Mouse (Mus musculus): ENCODE results near the gene Poln. TPM values are rescaled to one million over a fixed set of nuclear protein-coding genes. Genes with fewer than 3 reads are reported as not detected.

The Poln gene
- total and polyA plus RNA-seq, 3 experiments, result 4.3 to 7.0 (median 7.0) TPM

GRCm38 (mm10) chr5:34186961-34187391 is 17.7 kb upstream of the Poln start:
- H3K4me1 ChIP-seq (ENCODE audit: control insufficient read depth, insufficient read depth, low read length), result peaks cover 45% of the 10 kb centered on the region
- intact Hi-C loops (cut with DNase I), result loop anchor here (10.0 kb wide), 1 partner anchor 532 kb away; the partner anchor contains the start of genes Slbp, Tacc3 and Tmem129
- 1% methylated on average over 46 of the region's 46 CpGs for WGBS
- H3K79me2 ChIP-seq (replicated peaks; ENCODE audit: control insufficient read depth, insufficient read depth, low read length), result 0 out of 2 replicates have a peak, but pooled peaks cover 2% of the 10 kb centered on the region
- H3K36me3 ChIP-seq (ENCODE audit: control insufficient read depth, insufficient read depth, low read length), result peaks cover 14% of the 10 kb centered on the region
- no peaks in the 10 kb centered on the region for H3K27me3 ChIP-seq (ENCODE audit: control insufficient read depth, insufficient read depth, low read length)
- H3K4me3 ChIP-seq, result peak overlapping the region; percentile 89
- H3K27ac ChIP-seq, result peak overlapping the region; percentile 97
- peak overlapping the region; percentile 93 for H3K9ac ChIP-seq (ENCODE audit: low read depth, low read length)
- no peak for TF ChIP-seq EP300 (IDR thresholded peaks at IDR 0.05; ENCODE audit: insufficient read depth, low read depth, low read length)
- TF ChIP-seq POLR2A (IDR thresholded peaks at IDR 0.05; ENCODE audit: insufficient read depth, low read depth, low read length), result peak; percentile 18; the same call in 1 of the 2 replicates
- peak; percentile 82 to 84 for DNase-seq

DNA sequence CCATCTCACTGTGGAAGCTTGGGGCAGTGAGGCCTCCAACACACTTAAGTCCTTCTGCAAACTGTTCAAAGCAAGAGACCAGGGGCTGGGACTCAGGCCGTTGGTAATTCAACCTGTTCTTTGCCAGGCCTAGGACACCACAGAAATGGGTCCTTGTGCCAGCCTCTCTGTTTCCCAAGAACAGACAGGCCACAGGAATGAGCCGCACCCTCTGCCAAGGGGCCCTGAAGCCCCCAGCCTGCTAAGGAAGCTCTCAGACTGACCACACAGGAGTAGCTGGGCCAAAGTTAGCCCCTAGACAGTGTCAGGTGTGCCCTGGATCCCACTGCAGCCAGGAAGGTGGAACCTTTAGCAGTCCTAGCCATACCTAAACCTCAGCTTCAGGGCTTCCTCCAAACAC is 17.1 kb upstream of the Poln start:
- intact Hi-C loops (cut with DNase I), result loop anchor here (10.0 kb wide), 1 partner anchor 532 kb away; the partner anchor contains the start of genes Slbp, Tacc3 and Tmem129
- H3K27ac ChIP-seq, result peak overlapping the region; percentile 97
- H3K79me2 ChIP-seq (replicated peaks; ENCODE audit: control insufficient read depth, insufficient read depth, low read length), result 0 out of 2 replicates have a peak, but pooled peaks cover 2% of the 10 kb centered on the region
- WGBS, result 34% methylated on average over 2 of the region's 2 CpGs
- peaks cover 50% of the 10 kb centered on the region for H3K4me1 ChIP-seq (ENCODE audit: control insufficient read depth, insufficient read depth, low read length)
- H3K36me3 ChIP-seq (ENCODE audit: control insufficient read depth, insufficient read depth, low read length), result peaks cover 20% of the 10 kb centered on the region
- peak overlapping the region; percentile 89 for H3K4me3 ChIP-seq
- no peak for TF ChIP-seq EP300 (IDR thresholded peaks at IDR 0.05; ENCODE audit: insufficient read depth, low read depth, low read length)
- no peak for TF ChIP-seq CTCF (IDR thresholded peaks at IDR 0.05)
- TF ChIP-seq POLR2A (IDR thresholded peaks at IDR 0.05; ENCODE audit: insufficient read depth, low read depth, low read length), result no peak
- H3K27me3 ChIP-seq (ENCODE audit: control insufficient read depth, insufficient read depth, low read length), result no peaks in the 10 kb centered on the region
- peak in 1 of 2 experiments; percentile 48 for DNase-seq
- peak overlapping the region; percentile 93 for H3K9ac ChIP-seq (ENCODE audit: low read depth, low read length)

- peak in 1 of 2 experiments; percentile 28 for DNase-seq
- intact Hi-C loops (cut with DNase I), result loop anchor here (10.0 kb wide), 1 partner anchor 531 kb away; the partner anchor contains the start of genes Slbp, Tacc3 and Tmem129
- Histone ChIP-seq H3K27ac (peak overlapping the region; percentile 97), H3K4me1 (ENCODE audit: control insufficient read depth, insufficient read depth, low read length) (peaks cover 53% of the 10 kb centered on the region), H3K79me2 (replicated peaks; ENCODE audit: control insufficient read depth, insufficient read depth, low read length) (0 out of 2 replicates have a peak, but pooled peaks cover 2% of the 10 kb centered on the region), H3K9ac (ENCODE audit: low read depth, low read length) (peak overlapping the region; percentile 93), H3K27me3 (ENCODE audit: control insufficient read depth, insufficient read depth, low read length) (no peaks in the 10 kb centered on the region), H3K4me3 (peak overlapping the region; percentile 89), H3K36me3 (ENCODE audit: control insufficient read depth, insufficient read depth, low read length) (peaks cover 25% of the 10 kb centered on the region)
- TF ChIP-seq CTCF (IDR thresholded peaks at IDR 0.05) (no peak), POLR2A (IDR thresholded peaks at IDR 0.05; ENCODE audit: insufficient read depth, low read depth, low read length) (no peak), EP300 (IDR thresholded peaks at IDR 0.05; ENCODE audit: insufficient read depth, low read depth, low read length) (no peak)
These were observed 16.5 kb upstream of the Poln start for GRCm38 (mm10) chr5:34185791-34186190.

DNA sequence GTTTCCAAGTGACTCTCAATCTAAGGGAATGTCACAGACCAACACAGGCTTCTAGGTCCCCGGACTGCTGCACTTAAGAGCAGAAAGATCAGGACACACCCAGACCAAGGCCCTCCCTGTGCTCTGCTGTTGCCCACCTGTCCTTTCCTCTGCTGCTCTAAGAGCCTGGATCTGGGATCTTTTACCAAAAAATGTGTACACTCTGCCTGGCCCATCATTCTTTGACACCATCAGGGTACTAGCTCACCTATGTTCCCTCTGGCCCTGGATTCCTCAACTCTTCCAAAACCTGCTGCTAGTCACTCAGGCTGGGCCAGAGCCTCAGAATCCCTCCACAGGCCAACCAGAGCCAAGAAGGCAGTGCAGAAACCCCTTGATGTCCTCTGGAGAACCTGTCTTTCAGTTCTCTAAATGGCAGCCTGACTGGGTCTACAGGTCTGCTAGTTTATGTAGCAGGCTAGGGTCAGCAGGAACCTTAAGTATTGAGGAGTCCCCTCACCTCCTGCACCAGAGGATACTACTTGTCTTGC is 15.9 kb upstream of the Poln start:
- intact Hi-C loops (cut with DNase I), result loop anchor here (10.0 kb wide), 1 partner anchor 530 kb away; the partner anchor contains the start of genes Slbp, Tacc3 and Tmem129
- peaks cover 56% of the 10 kb centered on the region for H3K4me1 ChIP-seq (ENCODE audit: control insufficient read depth, insufficient read depth, low read length)
- WGBS, result 48% methylated on average over 1 of the region's 1 CpGs
- H3K36me3 ChIP-seq (ENCODE audit: control insufficient read depth, insufficient read depth, low read length), result peaks cover 26% of the 10 kb centered on the region
- H3K9ac ChIP-seq (ENCODE audit: low read depth, low read length), result peak overlapping the region; percentile 93
- DNase-seq, result peak; percentile 6 to 25
- peak overlapping the region; percentile 89 for H3K4me3 ChIP-seq
- H3K27ac ChIP-seq, result peak overlapping the region; percentile 97
- H3K79me2 ChIP-seq (replicated peaks; ENCODE audit: control insufficient read depth, insufficient read depth, low read length), result 0 out of 2 replicates have a peak, but pooled peaks cover 2% of the 10 kb centered on the region
- H3K27me3 ChIP-seq (ENCODE audit: control insufficient read depth, insufficient read depth, low read length), result no peaks in the 10 kb centered on the region
- TF ChIP-seq EP300 (IDR thresholded peaks at IDR 0.05; ENCODE audit: insufficient read depth, low read depth, low read length) (no peak), POLR2A (IDR thresholded peaks at IDR 0.05; ENCODE audit: insufficient read depth, low read depth, low read length) (no peak), CTCF (IDR thresholded peaks at IDR 0.05) (no peak)

GRCm38 (mm10) chr5:34183976-34184375 is 14.7 kb upstream of the Poln start:
- WGBS, result 94% methylated on average over 3 of the region's 3 CpGs
- DNase-seq, result peak in 1 of 2 experiments; percentile 5
- H3K9ac ChIP-seq (ENCODE audit: low read depth, low read length), result no peak overlapping the region

More at GRCm38 (mm10) chr5:34183976-34184375, 14.7 kb upstream of the Poln start:
- Histone ChIP-seq H3K4me3 (no peak overlapping the region; the same call in 1 of the 2 replicates), H3K4me1 (ENCODE audit: control insufficient read depth, insufficient read depth, low read length) (peaks cover 50% of the 10 kb centered on the region), H3K79me2 (replicated peaks; ENCODE audit: control insufficient read depth, insufficient read depth, low read length) (0 out of 2 replicates have a peak, but pooled peaks cover 2% of the 10 kb centered on the region), H3K36me3 (ENCODE audit: control insufficient read depth, insufficient read depth, low read length) (peaks cover 29% of the 10 kb centered on the region), H3K27ac (peak overlapping the region; percentile 97), H3K27me3 (ENCODE audit: control insufficient read depth, insufficient read depth, low read length) (no peaks in the 10 kb centered on the region)
- intact Hi-C loops (cut with DNase I), result loop anchor here (10.0 kb wide), 1 partner anchor 529 kb away; the partner anchor contains the start of genes Slbp, Tacc3 and Tmem129
- no peak for TF ChIP-seq POLR2A (IDR thresholded peaks at IDR 0.05; ENCODE audit: insufficient read depth, low read depth, low read length)
- TF ChIP-seq CTCF (IDR thresholded peaks at IDR 0.05), result no peak
- no peak for TF ChIP-seq EP300 (IDR thresholded peaks at IDR 0.05; ENCODE audit: insufficient read depth, low read depth, low read length)
